Mouse (Mus musculus): Measurements from ENCODE around the gene Mthfr. TPM values are rescaled to one million over a fixed set of nuclear protein-coding genes. Genes with fewer than 3 reads are reported as not detected.

The Mthfr gene
- 32.2 and 34.2 TPM in 2 replicates for polyA plus RNA-seq (2012; rRNA removed)

GRCm38 (mm10) chr4:148038600-148039253 lies at the start of gene Mthfr, which contains the start of gene Clcn6:
Mthfr (plus strand) TSS chr4:148039077.
Clcn6 (minus strand) TSS chr4:148038821.
- TF ChIP-seq CTCF (IDR thresholded peaks at IDR 0.05; ENCODE audit: extremely low read depth, insufficient read depth, low read length) (no peak), POLR2A (IDR thresholded peaks at IDR 0.05; ENCODE audit: extremely low read depth, insufficient read depth, low read length) (peak; percentile 98)
- peak within 1 kb of the TSS; percentile 69 for H3K27ac ChIP-seq (ENCODE audit: insufficient read depth, low read length)
- peak within 1 kb of the TSS; percentile 67 for H3K4me3 ChIP-seq (ENCODE audit: insufficient read depth, low read length)
- peaks cover 11% of the 10 kb centered on the region for H3K4me1 ChIP-seq (ENCODE audit: control insufficient read depth, insufficient read depth, low read length)

- no peaks in the 10 kb centered on the region for H3K4me1 ChIP-seq (ENCODE audit: control insufficient read depth, insufficient read depth, low read length)
- no peak overlapping the region for H3K27ac ChIP-seq (ENCODE audit: insufficient read depth, low read length)
- TF ChIP-seq POLR2A (IDR thresholded peaks at IDR 0.05; ENCODE audit: extremely low read depth, insufficient read depth, low read length) = no peak
- TF ChIP-seq CTCF (IDR thresholded peaks at IDR 0.05; ENCODE audit: extremely low read depth, insufficient read depth, low read length) = no peak
- H3K4me3 ChIP-seq (ENCODE audit: insufficient read depth, low read length) = no peak overlapping the region
Measured at GRCm38 (mm10) chr4:147993571-147994095, 45.2 kb upstream of the Mthfr start.

GRCm38 (mm10) chr4:147995311-147995710 lies 43.6 kb upstream of the Mthfr start:
- Histone ChIP-seq H3K4me3 (ENCODE audit: insufficient read depth, low read length) (no peak overlapping the region), H3K27ac (ENCODE audit: insufficient read depth, low read length) (no peak overlapping the region), H3K4me1 (ENCODE audit: control insufficient read depth, insufficient read depth, low read length) (peaks cover 1% of the 10 kb centered on the region; the same call in 1 of the 2 replicates)
- TF ChIP-seq POLR2A (IDR thresholded peaks at IDR 0.05; ENCODE audit: extremely low read depth, insufficient read depth, low read length) (no peak), CTCF (IDR thresholded peaks at IDR 0.05; ENCODE audit: extremely low read depth, insufficient read depth, low read length) (no peak)

- H3K4me3 ChIP-seq (ENCODE audit: insufficient read depth, low read length) = no peak within 1 kb of the TSS
- peaks cover 1% of the 10 kb centered on the region; the same call in 1 of the 2 replicates for H3K4me1 ChIP-seq (ENCODE audit: control insufficient read depth, insufficient read depth, low read length)
- H3K27ac ChIP-seq (ENCODE audit: insufficient read depth, low read length) = no peak within 1 kb of the TSS
- no peak for TF ChIP-seq CTCF (IDR thresholded peaks at IDR 0.05; ENCODE audit: extremely low read depth, insufficient read depth, low read length)
- TF ChIP-seq POLR2A (IDR thresholded peaks at IDR 0.05; ENCODE audit: extremely low read depth, insufficient read depth, low read length) = no peak
Measured at GRCm38 (mm10) chr4:148000202-148000772, 38.6 kb upstream of the Mthfr start, which contains the start of gene Nppa. Nppa (plus strand) TSS chr4:148000722.

GRCm38 (mm10) chr4:148001013-148001789 lies 37.7 kb upstream of the Mthfr start:
- TF ChIP-seq POLR2A (IDR thresholded peaks at IDR 0.05; ENCODE audit: extremely low read depth, insufficient read depth, low read length) (no peak), CTCF (IDR thresholded peaks at IDR 0.05; ENCODE audit: extremely low read depth, insufficient read depth, low read length) (no peak)
- Histone ChIP-seq H3K27ac (ENCODE audit: insufficient read depth, low read length) (no peak overlapping the region), H3K4me1 (ENCODE audit: control insufficient read depth, insufficient read depth, low read length) (peaks cover 1% of the 10 kb centered on the region; the same call in 1 of the 2 replicates), H3K4me3 (ENCODE audit: insufficient read depth, low read length) (no peak overlapping the region)

- H3K4me3 ChIP-seq (ENCODE audit: insufficient read depth, low read length) = no peak overlapping the region
Measured at GRCm38 (mm10) chr4:148001866-148002265, 37.0 kb upstream of the Mthfr start.

GRCm38 (mm10) chr4:148004361-148004760 lies 34.5 kb upstream of the Mthfr start:
- Histone ChIP-seq H3K4me1 (ENCODE audit: control insufficient read depth, insufficient read depth, low read length) (peaks cover 1% of the 10 kb centered on the region; the same call in 1 of the 2 replicates), H3K27ac (ENCODE audit: insufficient read depth, low read length) (no peak overlapping the region), H3K4me3 (ENCODE audit: insufficient read depth, low read length) (no peak overlapping the region)
- TF ChIP-seq POLR2A (IDR thresholded peaks at IDR 0.05; ENCODE audit: extremely low read depth, insufficient read depth, low read length) (no peak), CTCF (IDR thresholded peaks at IDR 0.05; ENCODE audit: extremely low read depth, insufficient read depth, low read length) (no peak)

More at GRCm38 (mm10) chr4:148001866-148002265, 37.0 kb upstream of the Mthfr start:
- TF ChIP-seq POLR2A (IDR thresholded peaks at IDR 0.05; ENCODE audit: extremely low read depth, insufficient read depth, low read length) (no peak), CTCF (IDR thresholded peaks at IDR 0.05; ENCODE audit: extremely low read depth, insufficient read depth, low read length) (no peak)
- Histone ChIP-seq H3K27ac (ENCODE audit: insufficient read depth, low read length) (no peak overlapping the region), H3K4me1 (ENCODE audit: control insufficient read depth, insufficient read depth, low read length) (peaks cover 1% of the 10 kb centered on the region; the same call in 1 of the 2 replicates)

- Histone ChIP-seq H3K4me3 (ENCODE audit: insufficient read depth, low read length) (no peak overlapping the region), H3K4me1 (ENCODE audit: control insufficient read depth, insufficient read depth, low read length) (no peaks in the 10 kb centered on the region), H3K27ac (ENCODE audit: insufficient read depth, low read length) (no peak overlapping the region)
- no peak for TF ChIP-seq POLR2A (IDR thresholded peaks at IDR 0.05; ENCODE audit: extremely low read depth, insufficient read depth, low read length)
- TF ChIP-seq CTCF (IDR thresholded peaks at IDR 0.05; ENCODE audit: extremely low read depth, insufficient read depth, low read length) = peak; percentile 80
Measured at GRCm38 (mm10) chr4:148008412-148008811, 30.5 kb upstream of the Mthfr start.

GRCm38 (mm10) chr4:148009641-148010040 lies 29.2 kb upstream of the Mthfr start:
- H3K27ac ChIP-seq (ENCODE audit: insufficient read depth, low read length) = no peak overlapping the region
- no peaks in the 10 kb centered on the region for H3K4me1 ChIP-seq (ENCODE audit: control insufficient read depth, insufficient read depth, low read length)
- no peak overlapping the region for H3K4me3 ChIP-seq (ENCODE audit: insufficient read depth, low read length)
- no peak for TF ChIP-seq POLR2A (IDR thresholded peaks at IDR 0.05; ENCODE audit: extremely low read depth, insufficient read depth, low read length)
- no peak for TF ChIP-seq CTCF (IDR thresholded peaks at IDR 0.05; ENCODE audit: extremely low read depth, insufficient read depth, low read length)

Measured in cortical plate, adult 2 months (tissue).